Mouse (Mus musculus) neutrophil, adult 65 days (primary cell): Measurements from ENCODE around the gene Ssr2. TPM values are rescaled to one million over a fixed set of nuclear protein-coding genes. Genes with fewer than 3 reads are reported as not detected.

ENCODE experiments used
- total RNA-seq: library from RNA; stranded (reverse); gene quantifications from 2 replicates; pipeline ENCODE4 v1.2.4, GENCODE M21; 2023

Ssr2 gene
- total RNA-seq = 63.9 and 72.3 TPM in 2 replicates

DNA sequence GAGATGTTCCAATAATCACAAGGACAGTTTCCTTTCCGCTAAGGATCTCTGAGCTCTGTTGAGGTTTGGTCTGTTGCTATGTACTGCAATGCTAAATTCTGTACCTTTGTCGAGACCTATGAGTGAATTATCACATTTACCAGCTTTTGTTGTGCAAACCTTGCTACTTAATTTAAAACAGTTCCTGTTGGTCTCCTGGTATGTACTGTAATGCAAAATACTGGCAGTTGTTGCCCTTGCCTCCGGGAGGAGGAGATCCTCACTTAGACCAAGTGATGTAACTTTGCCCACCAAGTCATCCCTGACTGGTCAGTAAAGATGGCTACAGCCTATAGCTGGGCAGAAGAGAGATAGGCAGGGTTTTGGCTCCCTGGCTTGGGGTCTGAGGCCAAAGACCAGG, at the start of gene Ssr2:
Ssr2 (plus strand) TSS at position 337 of the 400 bp plus-strand sequence.

DNA sequence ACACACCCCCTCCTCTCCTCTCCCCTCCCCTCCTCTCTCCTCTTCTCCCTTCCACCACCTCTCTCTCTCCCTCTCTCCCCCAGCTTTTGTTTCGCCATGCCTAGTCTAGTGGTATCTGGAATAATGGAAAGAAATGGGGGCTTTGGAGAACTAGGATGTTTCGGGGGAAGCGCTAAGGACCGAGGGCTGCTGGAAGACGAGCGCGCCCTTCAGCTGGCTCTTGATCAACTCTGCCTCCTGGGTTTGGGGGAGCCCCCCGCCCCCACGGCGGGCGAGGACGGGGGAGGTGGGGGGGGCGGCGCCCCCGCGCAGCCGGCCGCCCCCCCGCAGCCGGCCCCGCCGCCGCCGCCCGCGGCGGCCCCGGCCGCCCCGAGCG, 43.4 kb upstream of the Ssr2 start, which contains the start of gene Mex3a:
Mex3a (plus strand) TSS at position 97 of the 376 bp plus-strand sequence.

DNA sequence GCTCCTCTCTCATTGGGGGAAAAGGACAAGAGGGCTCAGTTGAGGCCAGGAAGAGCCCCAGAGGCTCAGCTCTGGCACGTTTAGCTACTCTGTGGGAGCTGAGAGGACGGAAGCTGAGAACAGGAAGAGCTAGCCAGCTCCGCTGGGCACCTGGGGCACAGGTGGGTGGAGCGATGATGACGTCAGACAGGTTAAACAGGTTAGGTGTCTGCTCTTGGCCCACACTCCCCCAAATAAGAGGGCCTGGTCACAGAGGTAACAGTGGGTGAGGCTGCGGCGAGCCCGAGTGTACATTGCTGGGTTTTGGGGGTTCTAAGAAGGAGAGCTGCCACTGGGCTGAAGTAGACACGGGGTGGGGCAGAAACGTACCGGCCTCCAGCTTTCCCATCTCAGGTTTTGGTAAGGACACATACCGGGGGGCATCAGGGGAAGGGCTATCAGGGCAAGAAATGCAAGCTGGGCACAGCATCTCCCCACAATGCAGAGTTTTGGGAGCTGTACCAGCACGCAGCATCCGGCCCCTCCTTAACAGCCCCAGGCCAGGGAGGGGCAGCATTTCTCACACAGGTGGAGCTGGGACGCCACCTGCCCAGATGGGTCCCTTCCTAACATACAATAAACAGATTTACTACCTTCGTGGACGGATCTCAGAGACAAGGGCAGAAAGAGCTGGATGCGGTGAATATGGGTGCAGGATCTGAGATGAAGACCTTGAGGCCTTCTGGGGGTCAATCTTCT, 27.3 kb upstream of the Ssr2 start, which contains the start of gene Rab25:
Rab25 (minus strand) TSS at position 121 of the 738 bp plus-strand sequence.

DNA sequence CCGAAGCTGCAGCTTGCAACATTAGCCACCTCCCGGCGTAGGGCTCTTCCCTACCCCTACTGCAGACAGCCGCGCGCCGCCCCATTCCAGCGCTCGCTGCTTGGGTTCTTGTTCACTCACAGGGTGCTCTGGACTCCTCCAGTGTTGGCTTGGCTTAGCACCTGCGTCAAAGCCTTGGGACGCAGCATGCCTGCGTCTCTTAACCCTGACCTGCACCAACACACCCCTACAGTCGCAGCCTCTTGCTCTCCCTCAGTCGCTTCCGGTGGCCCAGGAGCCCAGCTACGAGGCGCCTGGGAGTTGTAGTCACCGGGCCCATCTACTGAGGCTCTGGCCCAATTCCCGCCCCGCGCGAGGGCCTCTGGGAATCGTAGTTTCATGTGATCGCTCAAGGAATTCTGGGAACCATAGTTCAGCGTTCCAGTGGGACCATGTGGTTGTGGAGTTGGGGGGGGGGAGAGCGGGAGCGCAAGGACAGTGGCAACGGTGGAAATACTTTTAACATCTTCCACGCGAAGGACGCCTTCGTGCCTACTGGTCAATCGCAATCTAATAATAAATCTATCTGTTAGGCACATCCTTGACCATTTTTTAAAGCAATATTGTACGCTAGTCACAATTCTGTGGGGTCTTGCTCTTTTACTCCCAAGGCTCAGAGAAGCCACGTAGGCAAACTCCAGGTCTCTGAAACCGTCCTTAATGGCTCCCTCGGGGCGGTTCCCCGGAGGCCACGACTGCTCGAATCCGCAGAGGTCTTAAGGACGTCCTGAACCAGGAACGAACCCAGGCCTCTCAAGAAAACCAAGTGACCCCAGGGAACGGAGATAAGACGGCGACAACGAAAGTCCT, 22.8 kb upstream of the Ssr2 start, which contains the start of gene Lamtor2:
Lamtor2 (minus strand) TSS at position 399 of the 849 bp plus-strand sequence.

DNA sequence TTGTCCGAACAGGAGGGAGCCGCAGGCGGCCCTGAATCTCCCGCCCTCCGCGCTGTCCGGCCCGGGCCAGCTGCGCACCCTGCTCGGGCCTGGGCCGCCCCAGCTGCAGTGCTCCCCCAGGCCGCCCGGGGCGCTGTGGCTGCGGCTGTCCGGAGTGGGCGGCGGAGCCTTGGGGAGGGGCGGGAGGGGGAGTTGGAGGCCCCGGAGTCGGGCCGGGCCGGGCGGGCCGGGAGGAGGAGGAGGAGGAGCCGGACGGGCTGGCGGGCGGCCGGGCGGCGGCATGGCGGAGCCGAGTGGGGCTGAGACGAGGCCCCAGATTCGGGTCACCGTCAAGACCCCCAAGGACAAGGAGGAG, 22.2 kb upstream of the Ssr2 start, which contains the start of gene Ubqln4:
Ubqln4 (plus strand) TSS at position 234 of the 355 bp plus-strand sequence.

DNA sequence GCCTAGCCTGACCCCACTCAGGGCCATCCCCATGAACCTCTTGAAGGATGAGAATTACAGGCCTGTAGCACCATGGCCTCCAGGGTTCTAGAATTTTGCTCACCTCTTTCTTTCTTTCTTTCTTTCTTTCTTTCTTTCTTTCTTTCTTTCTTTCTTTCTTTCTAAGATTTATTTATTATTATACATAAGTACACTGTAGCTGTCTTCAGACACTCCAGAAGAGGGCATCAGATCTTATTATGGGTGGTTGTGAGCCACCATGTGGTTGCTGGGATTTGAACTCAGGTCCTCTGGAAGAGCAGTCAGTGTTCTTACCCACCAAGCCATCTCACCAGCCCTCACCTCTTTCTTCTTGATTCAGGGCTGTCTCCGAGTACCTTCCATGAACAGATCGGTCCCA, 30.0 kb downstream of the Ssr2 start, which contains the start of gene Arhgef2:
Arhgef2 (plus strand) TSS at position 301 of the 400 bp plus-strand sequence.

Other genes starting within 250 kb of the Ssr2 start
- 0.52 and 1.1 TPM in 2 replicates for gene Tmem79, start 239.7 kb upstream of the Ssr2 start, total RNA-seq
- 37.7 and 55.2 TPM in 2 replicates for gene Smg5, start 239.6 kb upstream of the Ssr2 start, total RNA-seq
- 1.3 TPM in 1 of 2 replicates, not detected in the other for gene Paqr6, start 211.3 kb upstream of the Ssr2 start, total RNA-seq
- gene Bglap3, start 203.1 kb upstream of the Ssr2 start, total RNA-seq = 6.0 and 6.1 TPM in 2 replicates
- gene Bglap2, start 197.2 kb upstream of the Ssr2 start, total RNA-seq = 6.0 and 6.9 TPM in 2 replicates
- 19.5 and 34.7 TPM in 2 replicates for gene Bglap, start 191.4 kb upstream of the Ssr2 start, total RNA-seq
- 55.0 and 71.6 TPM in 2 replicates for gene Pmf1, start 165.5 kb upstream of the Ssr2 start, total RNA-seq
- 34.1 and 35.1 TPM in 2 replicates for gene Slc25a44, start 150.7 kb upstream of the Ssr2 start, total RNA-seq
- 357 and 388 TPM in 2 replicates for gene Sema4a, start 114.7 kb upstream of the Ssr2 start, total RNA-seq
- gene Lmna, start 65.9 kb upstream of the Ssr2 start, total RNA-seq = 14.9 and 16.9 TPM in 2 replicates
- 0.06 and 0.11 TPM in 2 replicates for gene Mex3a, start 43.5 kb upstream of the Ssr2 start, total RNA-seq
- not detected in 2 replicates for gene Rab25, start 27.6 kb upstream of the Ssr2 start, total RNA-seq
- gene Lamtor2, start 22.8 kb upstream of the Ssr2 start, total RNA-seq = 59.0 and 70.5 TPM in 2 replicates
- 12.2 and 13.7 TPM in 2 replicates for gene Ubqln4, start 22.1 kb upstream of the Ssr2 start, total RNA-seq
- 209 and 264 TPM in 2 replicates for gene Arhgef2, start 30.1 kb downstream of the Ssr2 start, total RNA-seq
- not detected in 2 replicates for gene Rxfp4, start 77.3 kb downstream of the Ssr2 start, total RNA-seq
- gene Khdc4, start 109.9 kb downstream of the Ssr2 start, total RNA-seq = 95.8 and 139 TPM in 2 replicates
- gene Rit1, start 141.0 kb downstream of the Ssr2 start, total RNA-seq = 49.1 and 52.4 TPM in 2 replicates
- 0.59 and 0.73 TPM in 2 replicates for gene Syt11, start 199.3 kb downstream of the Ssr2 start, total RNA-seq